Mouse (Mus musculus) neutrophil, adult 83 days (primary cell): Measurements from ENCODE around the gene Olfr1459. TPM values are rescaled to one million over a fixed set of nuclear protein-coding genes. Genes with fewer than 3 reads are reported as not detected.

Experiments used
- total RNA-seq, 2 experiments: library from RNA; stranded (reverse); gene quantifications; one replicate each; pipeline ENCODE4 v1.2.4; 2023

The Olfr1459 gene
- under 1 TPM; 0.11 to 0.13 TPM for total RNA-seq

GRCm38 (mm10) chr19:13149449-13149848 lies at the start of gene Olfr1459:
Gene Olfr1459, minus strand, starts transcription at chr19:13149549.

GRCm38 (mm10) chr19:13185434-13185833 lies 36.1 kb upstream of the Olfr1459 start, which contains the start of gene Olfr1462:
Gene Olfr1462, plus strand, starts transcription at chr19:13185734.

GRCm38 (mm10) chr19:13162700-13163099 lies 13.4 kb upstream of the Olfr1459 start, which contains the start of gene Olfr1461:
Gene Olfr1461, plus strand, starts transcription at chr19:13163000.

GRCm38 (mm10) chr19:13106675-13107074 lies 42.7 kb downstream of the Olfr1459 start, which contains the start of gene Olfr1458:
Gene Olfr1458, minus strand, starts transcription at chr19:13106775.

GRCm38 (mm10) chr19:13097791-13098190 lies 51.6 kb downstream of the Olfr1459 start, which contains the start of gene Olfr1457:
Gene Olfr1457, minus strand, starts transcription at chr19:13097891.

Other genes with a start within 250 kb of the Olfr1459 start
- gene Olfr1447, start 245.8 kb downstream of the Olfr1459 start, total RNA-seq: not detected
- gene Olfr1448, start 225.1 kb downstream of the Olfr1459 start, total RNA-seq: not detected
- gene Olfr1449, start 218.7 kb downstream of the Olfr1459 start, total RNA-seq: not detected
- not detected for gene Olfr1450, start 199.3 kb downstream of the Olfr1459 start, total RNA-seq
- gene Olfr1451, start 154.5 kb downstream of the Olfr1459 start, total RNA-seq: not detected
- not detected for gene Olfr1453, start 121.2 kb downstream of the Olfr1459 start, total RNA-seq
- gene Olfr1454, start 88.9 kb downstream of the Olfr1459 start, total RNA-seq: not detected
- gene Olfr1457, start 51.7 kb downstream of the Olfr1459 start, total RNA-seq: not detected
- not detected for gene Olfr1458, start 42.8 kb downstream of the Olfr1459 start, total RNA-seq
- gene Olfr1461, start 13.5 kb upstream of the Olfr1459 start, total RNA-seq: not detected
- not detected for gene Olfr1462, start 36.2 kb upstream of the Olfr1459 start, total RNA-seq
- not detected for gene Olfr1463, start 81.8 kb upstream of the Olfr1459 start, total RNA-seq
- not detected for gene Olfr1465, start 166.0 kb upstream of the Olfr1459 start, total RNA-seq
- not detected for gene Olfr1466, start 189.3 kb upstream of the Olfr1459 start, total RNA-seq
- not detected for gene Olfr1467, start 212.7 kb upstream of the Olfr1459 start, total RNA-seq